Mouse (Mus musculus) embryo, embryonic 11.5 days (tissue): ENCODE data around the gene Ptpa.

Experiments used
- DNase-seq: peaks from one replicate; pipeline ENCODE4 v3.0.0-alpha.2; 2012; ENCODE audit warnings: low read depth, low spot score

The Ptpa gene

DNA sequence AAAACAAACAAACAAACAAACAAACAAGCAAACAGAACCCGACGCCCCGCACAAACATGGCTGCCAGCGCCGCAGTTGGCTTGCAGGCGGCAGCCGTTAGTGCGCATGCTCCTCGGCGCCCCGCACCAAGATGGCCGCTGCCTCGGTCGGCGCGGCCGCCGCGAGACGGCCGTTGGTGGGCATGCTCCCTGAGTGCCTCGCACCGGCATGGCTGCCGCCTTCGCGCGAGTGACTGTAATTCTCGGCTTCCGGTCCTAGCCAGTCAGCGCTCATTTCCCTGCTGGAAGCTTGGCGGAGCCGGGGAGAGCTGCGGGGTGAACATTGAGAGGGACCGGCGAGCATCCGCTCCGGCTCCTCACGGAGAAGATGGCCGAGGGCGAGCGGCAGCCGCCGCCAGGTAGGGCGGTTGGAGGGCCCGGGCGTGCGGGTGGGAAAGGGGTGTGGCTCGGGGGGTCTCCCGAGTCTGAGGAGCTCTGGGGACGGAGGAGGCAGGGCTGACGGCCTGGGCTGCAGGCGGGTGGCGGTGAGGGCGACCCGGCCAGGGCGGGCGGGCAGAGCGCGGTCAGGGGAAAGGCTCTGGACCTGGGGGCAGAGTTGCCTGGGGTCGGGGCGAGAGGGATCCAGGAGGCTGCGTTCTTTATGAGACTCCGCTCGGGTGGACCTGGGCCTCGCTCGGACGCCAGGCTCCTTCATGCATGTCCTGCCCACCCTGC, at the start of gene Ptpa:
Gene Ptpa, plus strand, starts transcription at position 104 of the 713 bp plus-strand sequence.
- DNase-seq = peak; percentile 87

- no peak for DNase-seq
Measured at GRCm38 (mm10) chr2:30366203-30366602, 49.6 kb upstream of the Ptpa start.

DNA sequence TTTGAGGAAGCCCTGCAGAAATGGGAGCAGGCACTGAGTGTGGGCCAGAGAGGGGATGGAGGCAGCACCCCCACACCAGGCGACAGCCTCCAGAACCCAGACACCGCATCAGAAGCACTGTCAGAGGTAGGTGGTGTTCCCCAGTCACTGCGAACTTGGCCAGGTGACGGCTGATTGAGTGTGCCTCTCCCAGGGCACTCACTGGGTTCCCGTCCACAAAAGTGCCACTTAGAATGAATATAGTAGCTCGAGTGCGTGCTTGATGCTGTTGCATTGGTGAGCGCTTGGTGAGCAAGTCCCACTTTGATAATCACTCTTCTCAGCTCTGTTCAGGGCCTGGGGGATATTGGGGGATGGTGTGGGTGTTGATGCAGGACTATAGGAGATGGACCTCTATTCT, 44.3 kb upstream of the Ptpa start:
- no peak for DNase-seq

DNA sequence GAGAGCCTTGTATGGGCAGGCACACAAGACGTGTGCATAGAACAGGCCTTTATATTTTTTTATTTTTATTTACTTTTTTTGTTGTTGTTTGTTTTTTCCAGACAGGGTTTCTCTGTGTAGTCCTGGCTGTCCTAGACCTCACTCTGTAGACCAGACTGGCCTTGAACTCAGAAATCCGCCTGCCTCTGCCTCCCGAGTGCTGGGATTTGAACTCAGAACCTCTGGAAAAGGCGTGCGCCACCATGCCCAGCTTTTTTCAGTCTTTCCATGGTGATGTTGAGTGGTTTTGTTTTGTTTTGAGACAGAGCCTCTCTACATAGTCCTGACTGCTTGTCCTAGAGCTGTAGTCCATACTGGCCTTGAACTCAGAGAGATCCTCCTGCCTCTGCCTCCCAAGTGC, 43.1 kb upstream of the Ptpa start:
- no peak for DNase-seq

- no peak for DNase-seq
Measured at GRCm38 (mm10) chr2:30375893-30376292, 39.9 kb upstream of the Ptpa start.

DNA sequence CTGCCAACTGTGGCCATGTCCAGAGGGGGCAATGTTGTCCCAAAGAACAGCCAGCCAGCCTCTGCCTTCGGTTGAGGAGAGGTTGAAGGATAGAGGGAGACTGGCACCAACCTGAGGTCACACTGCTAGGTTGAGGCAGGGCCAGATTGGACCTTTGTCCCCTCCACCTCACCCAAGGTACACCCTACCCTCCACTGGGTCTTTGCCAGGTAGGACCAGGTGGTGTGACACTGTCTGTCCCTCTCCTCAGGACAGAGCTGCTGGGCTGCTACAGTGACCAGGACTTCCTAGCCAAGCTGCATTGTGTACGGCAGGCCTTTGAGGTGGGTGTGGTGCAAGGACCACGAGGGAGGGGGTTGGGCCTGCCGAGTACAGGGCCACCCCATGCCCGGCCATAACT, 38.1 kb upstream of the Ptpa start:
- DNase-seq = no peak

DNA sequence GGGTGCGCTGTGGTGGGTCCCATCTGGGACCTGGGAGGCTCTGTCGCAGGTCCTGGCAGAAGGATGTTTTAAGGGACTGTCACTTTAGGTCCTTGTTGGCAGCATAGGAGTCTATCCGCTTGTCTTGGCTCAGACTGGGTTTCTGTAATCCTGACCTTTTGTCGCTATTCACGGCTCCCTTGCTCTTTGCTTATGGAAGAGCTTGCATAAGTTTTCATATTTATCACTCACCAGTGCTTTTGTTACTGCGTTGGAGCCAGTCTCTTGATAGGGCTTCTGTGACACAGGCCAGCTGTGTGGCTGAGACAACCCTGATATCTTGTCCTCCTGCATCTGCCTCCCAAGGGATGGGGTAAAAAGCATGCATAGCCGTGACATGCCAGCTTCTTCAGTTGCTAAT, 36.5 kb upstream of the Ptpa start:
- no peak for DNase-seq

GRCm38 (mm10) chr2:30380564-30381376, 35.1 kb upstream of the Ptpa start:
- no peak for DNase-seq

DNA sequence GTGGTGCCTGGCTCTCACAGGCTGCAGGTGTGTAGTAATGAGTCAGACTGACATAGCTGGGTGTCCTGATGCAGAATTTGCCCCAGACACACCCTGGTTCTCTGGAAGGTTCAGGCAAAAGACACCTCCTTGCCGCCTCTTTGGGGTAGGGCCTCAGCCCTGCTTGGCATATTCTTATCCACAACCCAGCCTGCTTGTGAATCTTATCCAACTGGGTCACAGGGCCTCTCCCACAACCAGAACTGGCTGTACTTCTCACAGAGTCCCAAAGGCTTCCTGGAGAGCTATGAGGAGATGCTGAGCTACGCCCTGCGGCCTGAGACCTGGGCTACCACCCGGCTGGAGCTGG, 34.5 kb upstream of the Ptpa start:
- DNase-seq = no peak

- no peak for DNase-seq
Measured at GRCm38 (mm10) chr2:30384814-30385213, 31.0 kb upstream of the Ptpa start.

DNA sequence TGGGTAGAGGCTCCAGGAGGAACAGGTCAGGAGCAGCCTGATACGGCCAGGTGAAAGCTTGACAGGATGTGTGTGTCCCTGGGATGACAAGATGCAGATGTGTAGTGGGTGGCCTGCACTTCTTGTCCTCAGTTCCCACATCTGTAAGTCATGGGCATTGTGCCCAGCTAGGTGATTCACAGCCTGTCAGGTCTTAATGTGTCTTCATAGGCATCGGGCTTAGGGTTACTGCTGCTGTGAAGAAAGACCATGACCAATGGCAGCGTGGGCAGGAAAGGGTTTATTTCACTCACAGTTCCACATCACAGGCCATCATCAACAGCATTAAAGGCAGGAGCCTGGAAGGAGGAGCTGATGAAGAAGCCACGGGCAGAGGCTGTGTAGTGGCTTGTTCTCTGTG, 30.2 kb upstream of the Ptpa start:
- DNase-seq = no peak

GRCm38 (mm10) chr2:30386913-30387312, 28.9 kb upstream of the Ptpa start:
- no peak for DNase-seq

- no peak for DNase-seq
Measured at GRCm38 (mm10) chr2:30389000-30389399, 26.8 kb upstream of the Ptpa start.

GRCm38 (mm10) chr2:30392114-30392576, 23.7 kb upstream of the Ptpa start, which contains the start of gene Dolpp1:
Dolpp1 (plus strand) TSS chr2:30392254.
- peak; percentile 95 for DNase-seq

DNA sequence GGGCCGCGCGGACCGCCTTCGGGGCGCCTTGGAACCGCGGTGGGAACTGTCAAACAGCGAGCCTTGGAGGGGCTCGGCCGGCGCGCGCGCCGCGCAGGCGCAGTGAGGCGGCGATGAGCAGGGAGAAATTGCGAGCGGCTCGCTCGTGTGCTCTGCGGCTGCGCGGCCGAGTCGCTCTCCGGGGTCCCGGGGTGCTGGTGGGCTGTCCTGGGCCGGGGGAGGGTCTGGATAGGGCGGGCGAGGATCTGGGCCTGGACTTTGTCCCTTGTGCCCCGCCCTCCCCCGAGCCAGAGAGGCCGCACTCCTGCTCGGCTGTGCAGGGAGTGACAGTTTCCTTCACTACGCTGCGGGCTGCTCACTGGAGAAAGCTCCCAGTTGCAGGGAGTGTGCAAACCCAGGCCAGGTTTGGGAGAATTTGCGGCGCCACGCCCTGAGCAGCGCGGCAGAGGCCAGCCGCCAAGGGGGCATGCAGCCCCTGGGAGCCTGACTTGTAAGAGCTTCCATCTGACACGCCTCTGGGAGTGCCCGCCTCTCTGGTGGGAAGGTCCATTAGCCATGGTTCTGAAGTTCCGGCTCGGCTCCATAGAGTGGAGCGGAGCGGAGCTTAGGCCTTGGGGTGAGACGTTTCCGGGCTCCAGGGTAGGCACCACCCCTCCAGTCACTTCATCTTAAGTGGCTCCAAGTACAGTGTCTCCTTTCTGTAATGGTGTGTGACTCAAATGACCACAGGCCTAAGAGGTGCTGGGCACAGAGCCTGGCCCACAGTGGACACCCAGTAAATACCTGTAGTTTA, 23.1 kb upstream of the Ptpa start:
- DNase-seq = peak; percentile 83

- DNase-seq = no peak
Measured at GRCm38 (mm10) chr2:30393370-30393656, 22.5 kb upstream of the Ptpa start.

DNA sequence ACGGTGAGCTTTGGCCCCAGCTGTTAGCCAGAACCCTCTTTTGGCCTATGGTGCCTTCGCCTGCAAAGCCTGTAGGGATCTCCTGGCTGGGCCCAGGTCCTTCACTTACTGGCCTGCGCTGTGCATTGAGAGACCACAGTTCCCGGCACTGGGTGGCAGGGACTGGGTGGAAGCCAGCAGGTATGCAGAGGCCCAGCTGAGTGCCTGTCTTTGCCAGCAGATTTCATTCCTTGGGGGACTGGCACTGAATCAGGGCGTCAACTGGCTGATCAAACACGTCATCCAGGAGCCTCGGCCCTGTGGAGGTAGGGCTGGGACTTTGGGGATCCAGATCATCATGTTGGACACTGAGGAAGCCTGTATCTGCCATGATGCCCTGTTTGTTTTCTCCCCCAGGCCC, 20.1 kb upstream of the Ptpa start:
- DNase-seq = no peak

DNA sequence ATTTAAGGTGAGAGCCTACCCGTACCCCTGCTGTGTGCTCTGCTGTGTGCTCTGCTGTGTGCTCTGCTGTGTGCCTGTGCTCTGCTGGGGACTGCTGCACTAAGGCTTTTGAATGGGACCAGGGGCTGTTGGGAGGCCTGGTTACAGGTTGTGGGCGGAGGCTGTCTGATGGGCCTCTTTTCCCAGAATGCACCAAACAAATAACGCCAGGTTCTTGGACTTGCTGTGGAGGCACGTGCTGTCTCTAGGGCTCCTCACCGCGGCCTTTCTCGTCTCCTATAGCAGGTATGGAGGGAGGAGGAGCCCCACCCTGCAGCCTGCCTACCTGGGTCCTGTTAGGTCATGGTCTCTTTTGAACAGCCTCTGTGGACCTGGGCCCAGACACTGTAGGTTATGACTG, 19.6 kb upstream of the Ptpa start:
- no peak for DNase-seq

GRCm38 (mm10) chr2:30397986-30398512, 17.8 kb upstream of the Ptpa start:
- no peak for DNase-seq

DNA sequence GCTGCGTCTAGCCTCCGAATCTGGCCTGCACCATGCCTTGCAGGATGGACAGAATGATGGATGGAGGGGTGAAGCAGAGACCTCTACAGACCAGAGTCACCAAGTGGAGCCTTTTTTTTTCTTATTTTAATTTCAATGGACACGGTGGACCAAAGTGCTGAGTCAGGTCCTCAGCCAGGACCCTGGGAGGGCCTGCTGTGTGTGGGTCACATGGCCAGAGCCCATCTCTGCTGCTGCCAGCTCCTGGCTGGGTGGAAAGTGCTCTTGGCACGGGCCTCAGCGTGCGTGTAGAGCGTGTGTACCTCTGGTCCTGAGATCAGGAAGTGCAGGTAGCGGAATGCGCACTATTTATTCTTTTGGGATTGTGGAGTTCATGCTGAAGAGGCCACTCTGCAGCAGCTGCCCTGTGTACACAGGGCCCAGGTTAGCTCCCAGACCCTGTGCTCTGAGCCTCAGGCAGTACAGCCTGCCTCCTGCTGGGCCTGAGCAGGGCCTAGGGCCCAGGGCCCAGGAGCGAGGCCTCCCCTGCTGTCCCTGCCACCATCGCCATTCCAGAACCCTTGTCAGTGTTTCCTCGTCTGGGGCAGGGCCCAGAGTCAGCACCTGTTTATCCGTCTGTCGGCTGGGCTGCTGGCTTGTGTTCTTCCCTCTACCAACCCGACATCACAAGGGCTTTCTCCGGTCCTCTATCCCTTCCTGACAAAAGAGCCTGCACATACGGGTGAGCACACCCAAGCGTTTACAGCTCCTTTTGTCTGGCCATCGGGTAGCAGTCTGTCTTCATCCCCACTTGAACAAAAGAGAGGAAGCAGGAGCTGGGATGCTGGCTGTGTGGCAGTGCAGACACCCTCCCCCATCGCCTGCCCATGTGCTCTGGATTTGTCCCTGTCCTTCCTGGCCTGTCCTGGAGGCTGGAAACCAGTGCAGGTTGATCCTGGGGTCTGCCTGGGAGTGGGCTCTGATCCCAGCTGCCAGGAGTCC, 16.4 kb upstream of the Ptpa start:
- DNase-seq = no peak

DNA sequence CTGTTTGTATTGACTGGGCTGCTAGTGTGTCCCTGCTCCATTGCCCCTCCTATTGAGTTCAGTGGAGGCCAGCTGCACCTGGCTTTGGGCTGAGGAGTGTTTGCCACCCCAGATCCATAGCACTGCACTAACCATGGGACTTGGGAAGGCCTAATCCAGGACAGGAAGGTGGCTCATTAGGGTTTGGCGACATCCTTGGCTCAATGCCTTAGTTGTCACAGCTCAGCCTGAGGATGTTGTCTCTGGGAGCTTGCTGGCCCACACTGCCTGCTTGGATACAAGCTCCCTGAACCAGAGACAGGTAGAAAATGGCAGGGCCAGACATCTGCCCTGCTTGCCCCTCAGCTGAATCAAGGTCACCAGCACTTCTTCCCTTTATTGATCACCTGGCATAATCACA, 14.3 kb upstream of the Ptpa start:
- DNase-seq = no peak
